Mouse (Mus musculus) testis, postnatal 14 days (tissue): ENCODE measurements at regions not wholly inside any gene's neighbourhood (a gene's known extent, or its start where the extent isn't known, plus 50 kb on each side); places are given as distances from the start of the nearest gene placed in this dataset.

Experiments used
- DNase-seq: peaks from one replicate; pipeline ENCODE4 v3.0.0; 2021; ENCODE audit warnings: low spot score

GRCm38 (mm10) chr14:72219523-72219922 is 272.1 kb downstream of the Gm9195 start:
- DNase-seq, result no peak

- DNase-seq, result no peak
These were observed 291.3 kb downstream of the Gm9195 start for GRCm38 (mm10) chr14:72200307-72200706.

GRCm38 (mm10) chr14:72199900-72200299 is 291.7 kb downstream of the Gm9195 start:
- no peak for DNase-seq

- no peak for DNase-seq
These were observed 293.7 kb downstream of the Gm9195 start for GRCm38 (mm10) chr14:72197972-72198371.

- DNase-seq, result no peak
These were observed 304.2 kb downstream of the Gm9195 start for GRCm38 (mm10) chr14:72187329-72187984.

- DNase-seq, result no peak
These were observed 315.9 kb downstream of the Gm9195 start for GRCm38 (mm10) chr14:72175751-72176150.

GRCm38 (mm10) chr14:72172549-72173405 is 318.9 kb downstream of the Gm9195 start:
- no peak for DNase-seq

GRCm38 (mm10) chr14:72171777-72172176 is 319.9 kb downstream of the Gm9195 start:
- no peak for DNase-seq

- DNase-seq, result no peak
These were observed 332.9 kb downstream of the Gm9195 start for GRCm38 (mm10) chr14:72158537-72159323.

GRCm38 (mm10) chr14:72155197-72155907 is 336.3 kb downstream of the Gm9195 start:
- peak; percentile 19 for DNase-seq

GRCm38 (mm10) chr14:72151676-72152075 is 340.0 kb downstream of the Gm9195 start:
- no peak for DNase-seq

- DNase-seq, result peak; percentile 19
These were observed 342.2 kb downstream of the Gm9195 start for GRCm38 (mm10) chr14:72149463-72149862.

GRCm38 (mm10) chr14:72148886-72149285 is 342.8 kb downstream of the Gm9195 start:
- DNase-seq, result no peak

GRCm38 (mm10) chr14:72146381-72146780 is 345.3 kb downstream of the Gm9195 start:
- DNase-seq, result no peak

- no peak for DNase-seq
These were observed 348.7 kb downstream of the Gm9195 start for GRCm38 (mm10) chr14:72142883-72143487.

GRCm38 (mm10) chr14:72141136-72141535 is 350.5 kb downstream of the Gm9195 start:
- DNase-seq, result no peak

GRCm38 (mm10) chr14:72130149-72130548 is 361.5 kb downstream of the Gm9195 start:
- no peak for DNase-seq

GRCm38 (mm10) chr14:72121786-72122185 is 369.9 kb downstream of the Gm9195 start:
- DNase-seq, result no peak

GRCm38 (mm10) chr14:72121006-72121405 is 370.6 kb downstream of the Gm9195 start:
- DNase-seq, result no peak

GRCm38 (mm10) chr14:72116842-72117241 is 374.8 kb downstream of the Gm9195 start:
- no peak for DNase-seq

- DNase-seq, result no peak
These were observed 378.2 kb downstream of the Gm9195 start for GRCm38 (mm10) chr14:72113377-72113993.
